Mouse (Mus musculus): Measurements from ENCODE around the gene Prss37. TPM values are rescaled to one million over a fixed set of nuclear protein-coding genes. Genes with fewer than 3 reads are reported as not detected.

Gene Prss37
- not detected for total RNA-seq (2021)

DNA sequence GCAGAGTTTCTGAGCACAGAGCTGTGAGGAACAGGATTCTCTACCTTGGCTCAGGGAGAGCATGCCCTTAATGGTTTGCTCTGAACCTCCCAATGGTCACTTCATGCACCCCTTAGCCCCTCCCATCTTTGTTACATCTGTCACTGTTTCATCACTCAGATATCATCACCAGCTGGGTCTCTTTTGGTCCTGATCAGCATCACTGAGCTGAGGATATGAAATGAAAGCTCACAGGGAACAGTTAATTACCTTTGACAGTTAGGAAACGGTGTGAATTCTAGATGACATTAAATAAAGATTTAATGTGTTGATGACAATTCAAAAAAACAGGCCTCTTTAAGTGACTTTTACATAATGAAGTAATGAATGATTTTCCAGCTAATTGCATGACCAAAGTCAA is at the start of gene Prss37:
Gene Prss37, minus strand, starts transcription at position 101 of the 400 bp plus-strand sequence.
- intact Hi-C loops (cut with DNase I): no loop called here
- DNase-seq (ENCODE audit: extremely low spot score in 1 of 2, low spot score in 2 of 2): no peak

DNA sequence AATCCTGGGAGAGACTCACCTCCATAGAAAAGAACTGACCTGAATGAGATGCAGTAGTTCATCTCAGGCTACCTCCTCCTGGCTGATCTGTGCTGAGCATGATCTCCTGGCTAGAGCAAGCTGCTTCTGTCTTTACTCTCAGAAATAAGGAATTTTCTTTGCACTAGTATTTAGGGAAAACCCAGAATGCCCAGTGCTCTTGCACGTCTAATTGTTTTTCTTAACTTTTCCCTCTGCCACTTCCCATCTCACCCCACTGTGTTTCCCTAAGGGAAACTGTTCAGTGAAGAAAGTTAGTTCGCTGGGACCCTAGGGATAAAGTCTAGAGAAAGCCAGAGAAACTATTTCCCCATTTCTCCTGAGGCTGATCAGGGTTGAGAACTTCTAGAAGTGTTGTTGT is 35.6 kb upstream of the Prss37 start, which contains the start of gene Olfr461:
Gene Olfr461, minus strand, starts transcription at position 101 of the 400 bp plus-strand sequence.
- DNase-seq (ENCODE audit: extremely low spot score in 1 of 2, low spot score in 2 of 2): no peak

DNA sequence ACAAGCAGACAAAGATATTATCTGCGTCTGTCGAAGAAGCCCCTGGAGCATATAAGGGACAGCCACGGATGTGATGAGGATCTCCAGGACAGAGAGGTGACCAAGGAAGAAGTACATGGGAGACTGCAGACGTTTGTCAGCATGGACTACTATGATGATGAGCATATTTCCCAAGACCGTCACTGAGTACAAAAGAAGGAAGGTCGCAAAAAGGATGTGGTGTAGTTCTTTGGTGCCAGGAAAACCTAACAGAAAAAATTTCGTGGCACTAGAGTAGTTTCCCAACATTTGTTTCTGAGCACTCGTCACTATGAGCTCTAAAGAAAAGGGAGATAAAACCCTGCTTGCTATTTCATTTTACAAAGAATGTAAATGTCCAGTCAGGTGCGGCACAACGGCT is 25.4 kb upstream of the Prss37 start:
- no peak for DNase-seq (ENCODE audit: extremely low spot score in 1 of 2, low spot score in 2 of 2)
- intact Hi-C loops (cut with DNase I): no loop called here

More for the DNA sequence above, 35.6 kb upstream of the Prss37 start, which contains the start of gene Olfr461:
- intact Hi-C loops (cut with DNase I): no loop called here

DNA sequence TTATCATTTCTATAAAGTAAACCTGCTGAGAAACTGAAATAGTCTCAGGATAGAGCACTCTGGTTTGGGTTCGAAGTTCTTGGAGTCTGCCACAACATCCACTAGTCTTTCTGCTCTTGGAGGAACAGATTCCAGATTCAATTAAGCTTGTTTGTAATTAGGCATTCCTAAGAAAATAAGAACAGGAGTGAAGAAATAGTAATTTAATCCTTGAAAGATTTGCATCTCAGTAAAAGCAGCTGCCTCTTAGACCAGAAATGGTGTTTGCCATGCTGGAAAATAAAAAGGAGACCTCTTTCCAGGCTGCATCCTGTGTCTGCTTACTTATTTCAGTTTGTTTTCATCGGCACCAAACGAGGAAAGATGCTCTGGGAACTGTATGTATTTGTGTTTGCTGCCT is 26.1 kb downstream of the Prss37 start, which contains the start of gene Tas2r108:
Gene Tas2r108, plus strand, starts transcription at position 301 of the 400 bp plus-strand sequence.
- intact Hi-C loops (cut with DNase I): no loop called here
- no peak for DNase-seq (ENCODE audit: extremely low spot score in 1 of 2, low spot score in 2 of 2)

DNA sequence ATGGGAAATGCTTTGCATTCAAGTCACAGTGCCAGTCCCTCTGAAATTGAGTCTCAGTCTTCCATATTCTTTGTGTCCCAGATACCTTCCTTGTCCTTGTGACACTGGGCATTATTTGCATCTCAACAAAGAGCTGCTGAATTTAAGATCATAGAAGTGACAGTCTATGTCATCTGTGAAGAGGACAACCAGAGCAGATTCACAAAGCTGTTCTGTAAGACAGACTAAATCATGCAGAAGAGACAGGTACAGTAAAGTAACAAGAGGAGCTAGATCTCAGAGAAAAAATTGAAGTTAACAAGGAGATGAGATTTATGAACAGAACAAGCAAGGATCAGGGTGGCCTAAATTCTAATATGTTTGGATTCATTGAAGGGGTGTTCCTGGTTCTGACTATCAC is 28.4 kb downstream of the Prss37 start, which contains the start of gene Tas2r137:
Gene Tas2r137, plus strand, starts transcription at position 301 of the 400 bp plus-strand sequence.
- DNase-seq (ENCODE audit: extremely low spot score in 1 of 2, low spot score in 2 of 2): no peak
- intact Hi-C loops (cut with DNase I): no loop called here

DNA sequence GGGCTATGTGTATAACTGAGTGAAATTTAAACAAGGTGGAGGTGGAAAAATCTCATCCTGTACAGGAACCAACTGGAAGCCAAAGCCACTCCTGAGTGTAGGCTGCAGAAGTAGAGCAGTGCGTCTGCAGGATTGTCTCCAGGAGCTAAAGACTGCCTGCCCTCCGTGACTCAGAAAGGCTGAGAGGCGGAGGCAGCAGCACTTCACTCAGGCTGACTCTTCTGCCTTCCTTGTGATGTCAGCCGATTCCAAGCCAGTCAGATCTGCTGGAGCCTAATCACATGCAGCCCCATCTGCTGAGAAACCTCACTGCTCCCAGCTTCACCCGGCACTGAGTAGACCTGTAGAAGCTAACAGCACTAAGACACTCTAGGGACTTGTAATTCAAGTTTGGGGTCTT is 37.0 kb downstream of the Prss37 start:
- DNase-seq (ENCODE audit: extremely low spot score in 1 of 2, low spot score in 2 of 2): no peak
- intact Hi-C loops (cut with DNase I): loop anchor here (5.0 kb wide), 2 partner anchors 205 to 365 kb away; no protein-coding TSS in a partner anchor

DNA sequence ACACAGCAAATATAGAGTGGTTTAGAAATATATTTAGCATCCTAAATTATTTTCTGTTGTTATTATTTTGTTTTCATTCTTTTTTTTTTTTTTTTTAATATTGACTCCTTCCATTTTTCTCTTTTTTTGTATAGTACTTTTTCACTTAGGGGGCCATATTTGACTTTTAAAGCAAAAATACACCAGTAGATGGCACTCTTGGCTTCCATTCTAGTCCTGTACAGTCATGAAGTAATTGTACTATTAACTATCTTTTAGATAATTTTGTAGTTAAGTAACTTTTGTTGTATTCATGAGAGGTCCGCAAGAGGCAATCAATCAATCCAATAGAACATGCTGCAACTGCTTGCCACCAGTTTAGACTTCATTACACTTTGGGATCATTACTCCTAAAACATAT is 39.6 kb downstream of the Prss37 start:
- intact Hi-C loops (cut with DNase I): loop anchor here (5.0 kb wide), 2 partner anchors 208 to 368 kb away; no protein-coding TSS in a partner anchor
- no peak for DNase-seq (ENCODE audit: extremely low spot score in 1 of 2, low spot score in 2 of 2)

DNA sequence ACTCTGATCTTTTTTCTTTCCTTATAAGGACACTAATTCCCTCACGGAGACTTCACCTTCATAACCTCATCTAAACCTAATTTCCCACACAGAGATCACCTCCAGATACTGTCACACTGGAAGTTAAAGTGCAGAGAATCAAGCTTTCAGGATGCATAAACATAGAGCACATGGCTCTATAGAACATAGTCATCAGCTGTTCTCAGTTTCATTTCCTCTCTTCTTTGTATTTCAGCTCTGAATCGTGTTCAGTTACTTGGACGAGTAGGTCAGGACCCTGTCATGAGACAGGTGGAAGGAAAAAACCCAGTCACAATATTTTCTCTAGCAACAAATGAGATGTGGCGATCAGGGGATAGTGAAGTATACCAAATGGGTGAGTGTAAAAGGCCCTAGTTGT is 43.2 kb downstream of the Prss37 start:
- intact Hi-C loops (cut with DNase I): no loop called here
- DNase-seq (ENCODE audit: extremely low spot score in 1 of 2, low spot score in 2 of 2): no peak

DNA sequence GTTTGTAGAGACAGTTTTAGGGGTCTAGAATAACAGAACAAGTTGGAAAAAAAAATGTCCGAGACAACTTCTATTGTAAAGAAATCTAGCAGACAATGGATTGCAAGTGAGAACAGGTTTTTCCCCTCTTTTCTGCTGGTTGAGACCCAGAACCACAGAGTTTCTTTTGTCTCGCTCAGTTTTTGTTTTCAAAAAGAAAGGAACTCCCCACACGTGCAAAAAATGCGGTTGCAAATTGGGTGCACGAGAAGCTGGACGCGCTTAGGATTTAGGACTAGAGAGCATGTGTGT is 47.6 kb downstream of the Prss37 start:
- DNase-seq (ENCODE audit: extremely low spot score in 1 of 2, low spot score in 2 of 2): no peak
- intact Hi-C loops (cut with DNase I): loop anchor here (2.0 kb wide), 2 partner anchors 37 to 147 kb away; partner anchors contain the start of gene Agk

DNA sequence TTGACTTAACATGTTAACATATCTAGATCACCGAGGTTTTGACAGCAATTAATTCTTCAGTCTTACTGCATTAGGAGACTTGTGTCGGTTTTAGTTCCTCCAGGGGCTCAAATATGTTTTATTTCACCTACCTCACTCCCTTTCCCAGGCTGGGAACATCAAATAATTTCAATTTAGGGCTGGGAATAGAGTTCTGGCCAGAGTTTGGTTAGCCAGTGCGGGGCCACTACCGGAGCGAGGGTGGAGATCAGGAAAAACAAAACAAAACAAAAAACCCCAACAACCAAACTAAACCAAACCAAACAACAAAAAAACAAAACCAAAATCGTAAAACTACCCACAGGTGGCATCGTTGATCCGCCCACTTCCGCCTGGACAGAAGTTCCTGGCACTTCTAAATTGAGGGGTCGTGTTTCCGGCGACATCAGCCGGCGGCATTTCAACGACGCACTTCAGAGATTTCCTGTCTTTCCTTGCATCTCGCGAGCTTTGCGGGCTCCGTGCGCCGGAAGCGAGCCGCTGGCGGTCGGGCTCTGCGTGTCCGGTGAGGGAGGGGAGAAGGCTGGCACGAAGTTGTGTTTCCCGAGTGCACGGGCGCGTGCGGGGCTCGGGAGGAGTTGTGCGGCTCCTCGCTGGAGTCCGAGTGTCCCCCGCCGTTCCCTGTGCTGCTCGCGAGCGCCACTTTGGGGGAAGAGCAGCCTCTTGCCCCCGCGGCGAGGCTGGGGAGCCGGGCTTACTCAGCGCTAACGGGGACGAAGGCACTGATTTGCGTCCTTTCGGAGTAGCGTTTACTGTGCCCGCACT is 48.2 kb downstream of the Prss37 start, which contains the start of gene Ssbp1:
Gene Ssbp1, plus strand, starts transcription at position 437 of the 804 bp plus-strand sequence.
- peak; percentile 91 to 95 for DNase-seq (ENCODE audit: extremely low spot score in 1 of 2, low spot score in 2 of 2)
- intact Hi-C loops (cut with DNase I): loop anchor here (2.0 kb wide), 2 partner anchors 36 to 146 kb away; partner anchors contain the start of gene Agk

DNA sequence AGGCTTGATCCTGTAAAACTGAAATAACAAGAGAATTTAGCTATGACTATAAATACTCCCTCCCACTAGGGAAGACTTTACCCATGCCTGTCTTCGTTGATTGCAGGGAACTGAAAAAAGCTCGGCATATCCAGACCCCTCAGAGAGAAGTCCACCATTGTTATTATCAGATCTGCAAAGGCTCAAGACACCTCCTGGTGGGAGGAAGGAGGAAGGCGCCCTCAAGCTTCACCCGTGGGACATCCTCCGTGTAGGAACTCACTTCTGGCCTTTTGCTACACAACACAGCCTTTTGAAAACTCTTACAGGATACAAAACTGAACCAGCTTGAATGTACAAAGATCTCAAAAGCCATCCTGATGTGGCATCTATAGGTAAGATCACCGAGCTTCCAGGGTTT is 53.6 kb downstream of the Prss37 start:
- intact Hi-C loops (cut with DNase I): no loop called here
- DNase-seq (ENCODE audit: extremely low spot score in 1 of 2, low spot score in 2 of 2): no peak

Other genes with a start within 250 kb of the Prss37 start
- 10 to 100 TPM; 60.6 to 62.3 TPM for gene Agk, start 194.3 kb downstream of the Prss37 start, total RNA-seq (2021)
- 10 to 100 TPM; 32.4 to 32.9 TPM for gene E330009J07Rik, start 83.4 kb downstream of the Prss37 start, total RNA-seq (2021)
- gene Wee2, start 80.4 kb downstream of the Prss37 start, total RNA-seq (2021): under 1 TPM in 1 of 2 experiments, not detected in 1; 0.22 TPM
- 10 to 100 TPM; 28.0 to 32.6 TPM for gene Ssbp1, start 48.2 kb downstream of the Prss37 start, total RNA-seq (2021)
- not detected for gene Tas2r137, start 28.3 kb downstream of the Prss37 start, total RNA-seq (2021)
- gene Tas2r108, start 26.0 kb downstream of the Prss37 start, total RNA-seq (2021): not detected
- gene Olfr461, start 35.5 kb upstream of the Prss37 start, total RNA-seq (2021): not detected
- not detected for gene Olfr460, start 50.0 kb upstream of the Prss37 start, total RNA-seq (2021)
- under 1 TPM; 0.41 to 0.73 TPM for gene Clec5a, start 66.3 kb upstream of the Prss37 start, total RNA-seq (2021)
- gene Tas2r138, start 93.8 kb upstream of the Prss37 start, total RNA-seq (2021): not detected
- under 1 TPM; 0.08 to 0.11 TPM for gene Mgam, start 109.3 kb upstream of the Prss37 start, total RNA-seq (2021)

All from left cerebral cortex, postnatal 10 days (tissue).